Mouse (Mus musculus): Measurements from ENCODE around the gene Rpl34. TPM values are rescaled to one million over a fixed set of nuclear protein-coding genes. Genes with fewer than 3 reads are reported as not detected.

The Rpl34 gene
- polyA plus RNA-seq, 1 experiment from 2014 or later = 868 TPM

- no peak for DNase-seq (ENCODE audit: low spot score)
- no peak overlapping the region for H3K27ac ChIP-seq (replicated peaks)
Measured at GRCm38 (mm10) chr3:130681226-130681625, 49.0 kb downstream of the Rpl34 start.

GRCm38 (mm10) chr3:130677671-130678460 lies 52.3 kb downstream of the Rpl34 start:
- DNase-seq (ENCODE audit: low spot score) = no peak
- no peaks in the 10 kb centered on the region for H3K36me3 ChIP-seq
- no peaks in the 10 kb centered on the region for H3K4me1 ChIP-seq
- H3K27ac ChIP-seq (replicated peaks) = no peak overlapping the region
- H3K9me3 ChIP-seq (replicated peaks) = no peaks in the 10 kb centered on the region
- no peaks in the 10 kb centered on the region for H3K27me3 ChIP-seq (ENCODE audit: low read depth, poor library complexity, severe bottlenecking)
- H3K4me3 ChIP-seq = no peak overlapping the region
- 92% methylated on average over 19 of the region's 19 CpGs for WGBS

More at GRCm38 (mm10) chr3:130681226-130681625, 49.0 kb downstream of the Rpl34 start:
- WGBS = 91% methylated on average over 2 of the region's 2 CpGs
- Histone ChIP-seq H3K36me3 (no peaks in the 10 kb centered on the region), H3K4me3 (no peak overlapping the region), H3K9me3 (replicated peaks) (no peaks in the 10 kb centered on the region), H3K4me1 (peaks cover 9% of the 10 kb centered on the region; the same call in 1 of the 2 replicates), H3K27me3 (ENCODE audit: low read depth, poor library complexity, severe bottlenecking) (no peaks in the 10 kb centered on the region)

Other genes with a start within 250 kb of the Rpl34 start
- 0.12 TPM in 1 of 2 replicates, not detected in the other for gene Etnppl, start 113.0 kb downstream of the Rpl34 start, polyA plus RNA-seq (2016; fragmentation: Nextera tagmentation; extraction: Ambion mirVana)
- 327 and 345 TPM in 2 replicates for gene Ostc, start 21.0 kb downstream of the Rpl34 start, polyA plus RNA-seq (2016; fragmentation: Nextera tagmentation; extraction: Ambion mirVana)

Measured in midbrain, embryonic 10.5 days (tissue).